Mouse (Mus musculus) heart, adult 2 months (tissue): Measurements from ENCODE around the gene Atp7b. TPM values are rescaled to one million over a fixed set of nuclear protein-coding genes. Genes with fewer than 3 reads are reported as not detected.

Experiments used
- DNase-seq, 2 experiments: peaks; one replicate each; pipeline ENCODE4 v3.0.0; 2021
- H3K27ac ChIP-seq: fragments of 200-600 bp; 2 replicates; pipeline ENCODE4 v1.8.1; 2022
- H3K27me3 ChIP-seq: fragments of 200-500 bp; 2 replicates; pipeline ENCODE4 v1.6.1; 2012; ENCODE audit warnings: mild to moderate bottlenecking, low read length, inconsistent platforms, mixed read lengths; ENCODE audit not compliant: control insufficient read depth, insufficient read depth
- H3K36me3 ChIP-seq: fragments of 200-500 bp; 2 replicates; pipeline ENCODE4 v1.6.1; 2012; ENCODE audit warnings: low read length, inconsistent platforms; ENCODE audit not compliant: control insufficient read depth, insufficient read depth
- H3K4me1 ChIP-seq: fragments of 200-500 bp; 2 replicates; pipeline ENCODE4 v1.6.1; 2011; ENCODE audit warnings: low read length; ENCODE audit not compliant: control insufficient read depth, insufficient read depth
- H3K4me3 ChIP-seq: fragments of 200-600 bp; 2 replicates; pipeline ENCODE4 v1.8.1; 2022
- H3K79me2 ChIP-seq: fragments of 200-500 bp; replicated peaks from 2 replicates; pipeline ENCODE4 v1.6.1; 2012; ENCODE audit warnings: mild to moderate bottlenecking, inconsistent platforms, low read length, moderate library complexity, mixed read lengths; ENCODE audit not compliant: control insufficient read depth, insufficient read depth
- H3K9ac ChIP-seq: fragments of 200-500 bp; 2 replicates; pipeline ENCODE4 v1.6.1; 2012; ENCODE audit warnings: low read depth, mild to moderate bottlenecking, control low read depth, inconsistent platforms, low read length, mixed read lengths
- CTCF ChIP-seq: fragments of 200-600 bp; IDR thresholded peaks from 2 replicates; pipeline ENCODE4 v1.8.1; 2022; ENCODE audit warnings: antibody characterized with exemption, mild to moderate bottlenecking, moderate library complexity
- EP300 ChIP-seq: fragments of 200-500 bp; IDR thresholded peaks from 2 replicates; pipeline ENCODE4 v1.6.1; 2011; ENCODE audit warnings: low read depth, low read length, control low read depth; ENCODE audit not compliant: insufficient read depth
- POLR2A ChIP-seq: fragments of 200-500 bp; IDR thresholded peaks from 2 replicates; pipeline ENCODE4 v1.6.1; 2011; ENCODE audit warnings: mild to moderate bottlenecking, low read depth, low read length, control low read depth; ENCODE audit not compliant: insufficient read depth
- WGBS: fragments of 180-500 bp; shearing (Covaris S2); methylation state at CpG from one replicate; pipeline ENCODE4 v1.1.7; 2018; 5-methylcytosine and 5-hydroxymethylcytosine counted together
- intact Hi-C: fragments of 180-260 bp; cut with DNase I; formaldehyde crosslinking; loops from one replicate; pipeline ENCODE4 v1.15.1; 2025
- polyA plus RNA-seq: library from polyadenylated mRNA; depleted of rRNA; stranded (reverse); fragments of >200 nt; gene quantifications from 2 replicates; pipeline ENCODE4 v1.2.3, GENCODE M21; 2012; rRNA removed
- total RNA-seq, 2 experiments: library from RNA; stranded (reverse); gene quantifications; 2 replicates each; pipeline ENCODE4 v1.2.3; 2021

Gene Atp7b
- total and polyA plus RNA-seq, 3 experiments = 0.05 to 0.43 (median 0.07) TPM

DNA sequence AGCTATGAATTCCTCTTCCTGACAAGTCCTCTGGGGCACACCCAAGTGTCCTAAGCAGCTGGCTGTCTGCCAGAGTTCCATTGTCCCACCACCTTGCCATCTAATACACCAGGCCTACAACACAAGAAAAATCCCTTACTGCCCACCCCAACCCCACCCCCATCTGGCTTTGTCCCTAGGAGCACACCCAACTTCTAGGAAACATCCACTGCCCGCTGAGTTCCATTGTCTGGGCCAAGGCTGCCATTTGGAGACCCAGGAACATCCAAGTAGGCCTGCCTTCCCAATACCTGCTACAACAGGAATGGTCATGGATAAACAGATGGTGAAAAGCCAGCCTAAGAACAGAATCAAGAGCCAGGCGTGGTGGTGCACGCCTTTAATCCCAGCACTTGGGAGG is 103.8 kb downstream of the Atp7b start:
- intact Hi-C loops = no loop called here
- TF ChIP-seq POLR2A (no peak), EP300 (no peak), CTCF (no peak)
- Histone ChIP-seq H3K4me3 (no peak overlapping the region), H3K27me3 (no peaks in the 10 kb centered on the region), H3K27ac (no peak overlapping the region), H3K4me1 (no peaks in the 10 kb centered on the region), H3K79me2 (no peaks in the 10 kb centered on the region), H3K9ac (no peak overlapping the region), H3K36me3 (no peaks in the 10 kb centered on the region)
- DNase-seq = no peak
- 79% methylated on average over 3 of the region's 3 CpGs for WGBS

DNA sequence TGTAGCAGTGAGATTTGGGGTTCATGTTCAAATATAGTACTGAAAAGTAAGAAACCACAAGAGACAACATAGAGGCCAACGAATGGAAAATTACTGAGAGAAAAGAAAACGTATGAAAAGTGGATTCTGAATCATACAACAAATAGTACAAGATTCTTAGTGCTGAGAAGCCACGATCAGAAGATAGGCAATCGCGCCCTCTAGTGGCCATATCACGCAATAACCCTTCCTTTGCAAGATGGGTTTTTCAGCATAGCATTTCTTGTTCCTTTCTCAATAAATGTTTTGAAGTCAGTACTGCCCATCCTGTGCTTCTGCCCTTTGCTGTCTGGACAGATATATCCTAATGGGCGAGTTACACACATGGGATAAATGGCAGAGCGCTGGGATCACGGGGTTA is 104.8 kb downstream of the Atp7b start:
- no peaks in the 10 kb centered on the region for H3K79me2 ChIP-seq
- no peak overlapping the region for H3K27ac ChIP-seq
- intact Hi-C loops = no loop called here
- no peak for DNase-seq
- H3K4me3 ChIP-seq = no peak overlapping the region
- no peaks in the 10 kb centered on the region for H3K36me3 ChIP-seq
- H3K9ac ChIP-seq = no peak overlapping the region
- TF ChIP-seq CTCF (peak; percentile 71), POLR2A (no peak), EP300 (no peak)
- WGBS = 5% methylated on average over 9 of the region's 9 CpGs
- no peaks in the 10 kb centered on the region for H3K27me3 ChIP-seq
- no peaks in the 10 kb centered on the region for H3K4me1 ChIP-seq

GRCm38 (mm10) chr8:21947311-21948017 is 112.6 kb downstream of the Atp7b start:
- Histone ChIP-seq H3K27me3 (no peaks in the 10 kb centered on the region), H3K27ac (no peak overlapping the region), H3K4me1 (no peaks in the 10 kb centered on the region), H3K4me3 (no peak overlapping the region), H3K36me3 (no peaks in the 10 kb centered on the region), H3K79me2 (no peaks in the 10 kb centered on the region), H3K9ac (no peak overlapping the region)
- intact Hi-C loops = no loop called here
- 63% methylated on average over 9 of the region's 9 CpGs for WGBS
- DNase-seq = no peak
- TF ChIP-seq POLR2A = no peak
- no peak for TF ChIP-seq EP300
- no peak for TF ChIP-seq CTCF

DNA sequence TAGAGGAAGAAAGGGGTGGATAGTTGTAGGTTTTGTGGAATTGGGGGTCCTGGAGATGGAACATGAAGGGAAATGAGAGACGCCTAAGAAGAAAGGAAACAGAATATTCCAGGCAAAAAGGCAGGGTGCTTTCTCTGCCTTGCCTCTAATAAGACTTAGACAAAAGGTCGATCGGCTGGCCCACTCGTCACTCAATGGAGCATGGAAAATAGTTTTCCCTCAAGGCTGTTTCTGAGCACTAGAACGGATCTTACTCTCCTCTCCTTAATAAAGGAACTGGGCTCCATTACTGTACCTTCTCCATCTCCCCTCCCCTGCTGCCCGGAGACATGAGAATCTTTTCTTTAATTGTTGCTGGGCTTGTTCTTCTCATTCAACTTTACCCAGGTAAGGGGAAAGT is 113.6 kb downstream of the Atp7b start, which contains the start of gene Defb13:
Gene Defb13 (plus strand): TSS at position 301 of the 400 bp plus-strand sequence.
- Histone ChIP-seq H3K4me3 (no peak within 1 kb of the TSS), H3K36me3 (no peaks in the 10 kb centered on the region), H3K9ac (no peak within 1 kb of the TSS), H3K27me3 (no peaks in the 10 kb centered on the region), H3K27ac (no peak within 1 kb of the TSS), H3K4me1 (no peaks in the 10 kb centered on the region), H3K79me2 (no peaks in the 10 kb centered on the region)
- 78% methylated on average over 6 of the region's 6 CpGs for WGBS
- intact Hi-C loops = no loop called here
- DNase-seq = no peak
- no peak for TF ChIP-seq CTCF
- no peak for TF ChIP-seq EP300
- no peak for TF ChIP-seq POLR2A

Other genes starting within 250 kb of the Atp7b start
- gene Defb50, start 236.8 kb downstream of the Atp7b start, total RNA-seq = not detected
- not detected in 2 replicates for gene Defb50, start 236.8 kb downstream of the Atp7b start, polyA plus RNA-seq
- not detected for gene Defb2, start 220.4 kb downstream of the Atp7b start, total RNA-seq
- gene Defb2, start 220.4 kb downstream of the Atp7b start, polyA plus RNA-seq = not detected in 2 replicates
- not detected for gene Defb10, start 201.4 kb downstream of the Atp7b start, total RNA-seq
- not detected in 2 replicates for gene Defb10, start 201.4 kb downstream of the Atp7b start, polyA plus RNA-seq
- not detected for gene Defb9, start 174.9 kb downstream of the Atp7b start, total RNA-seq
- gene Defb9, start 174.9 kb downstream of the Atp7b start, polyA plus RNA-seq = not detected in 2 replicates
- gene Defb11, start 153.9 kb downstream of the Atp7b start, total RNA-seq = not detected
- gene Defb11, start 153.9 kb downstream of the Atp7b start, polyA plus RNA-seq = not detected in 2 replicates
- not detected for gene Defb15, start 127.6 kb downstream of the Atp7b start, total RNA-seq
- not detected in 2 replicates for gene Defb15, start 127.6 kb downstream of the Atp7b start, polyA plus RNA-seq
- gene Defb35, start 122.0 kb downstream of the Atp7b start, total RNA-seq = not detected
- gene Defb35, start 122.0 kb downstream of the Atp7b start, polyA plus RNA-seq = not detected in 2 replicates
- not detected for gene Defb13, start 113.5 kb downstream of the Atp7b start, total RNA-seq
- gene Defb13, start 113.5 kb downstream of the Atp7b start, polyA plus RNA-seq = not detected in 2 replicates
- gene Fam90a1a, start 101.6 kb downstream of the Atp7b start, total RNA-seq = not detected
- not detected in 2 replicates for gene Fam90a1a, start 101.6 kb downstream of the Atp7b start, polyA plus RNA-seq
- not detected for gene Ccdc70, start 90.5 kb downstream of the Atp7b start, total RNA-seq
- not detected in 2 replicates for gene Ccdc70, start 90.5 kb downstream of the Atp7b start, polyA plus RNA-seq
- 1 to 10 TPM; 7.7 to 8.1 TPM for gene Alg11, start 416 bp upstream of the Atp7b start, total RNA-seq
- gene Alg11, start 416 bp upstream of the Atp7b start, polyA plus RNA-seq = 3.3 and 7.5 TPM in 2 replicates
- gene Nek5, start 64.7 kb upstream of the Atp7b start, total RNA-seq = not detected
- 0.12 and 0.23 TPM in 2 replicates for gene Nek5, start 64.7 kb upstream of the Atp7b start, polyA plus RNA-seq
- 1 to 10 TPM; 1.4 to 2.1 TPM for gene Nek3, start 106.1 kb upstream of the Atp7b start, total RNA-seq
- gene Nek3, start 106.1 kb upstream of the Atp7b start, polyA plus RNA-seq = 1.00 and 1.9 TPM in 2 replicates
- gene Ckap2, start 125.5 kb upstream of the Atp7b start, total RNA-seq = under 1 TPM; 0.11 to 0.29 TPM
- gene Ckap2, start 125.5 kb upstream of the Atp7b start, polyA plus RNA-seq = 0.21 and 0.53 TPM in 2 replicates
- gene Vps36, start 132.5 kb upstream of the Atp7b start, total RNA-seq = 10 to 100 TPM; 25.2 to 27.0 TPM
- 9.9 and 16.2 TPM in 2 replicates for gene Vps36, start 132.5 kb upstream of the Atp7b start, polyA plus RNA-seq
- 1 to 10 TPM; 4.8 TPM for gene Thsd1, start 167.0 kb upstream of the Atp7b start, total RNA-seq
- gene Thsd1, start 167.0 kb upstream of the Atp7b start, polyA plus RNA-seq = 4.4 and 6.2 TPM in 2 replicates
- gene Tpte, start 223.1 kb upstream of the Atp7b start, total RNA-seq = not detected
- not detected in 2 replicates for gene Tpte, start 223.1 kb upstream of the Atp7b start, polyA plus RNA-seq